Mouse (Mus musculus) lung, embryonic 16.5 days (tissue): ENCODE data around the gene Kptn. TPM values are rescaled to one million over a fixed set of nuclear protein-coding genes. Genes with fewer than 3 reads are reported as not detected.
A peak's percentile ranks its signal among the peaks of the same experiment; 100 is the strongest.

ENCODE experiments used
- ATAC-seq: fragments of 200-750 bp; cut with Nextera tagmentation; 2 replicates; pipeline ENCODE4 v1.8.0; 2017; ENCODE audit warnings: low read depth, mild to moderate bottlenecking, moderate library complexity
- H3K27ac ChIP-seq: fragments of 300-500 bp; sonication (generic); 2 replicates; pipeline ENCODE4 v1.5.1; 2014; ENCODE audit warnings: mild to moderate bottlenecking, control low read depth, low read length
- H3K27me3 ChIP-seq: fragments of 300-500 bp; sonication (generic); 2 replicates; pipeline ENCODE4 v1.6.1; 2014; ENCODE audit warnings: low read depth, low read length, mixed read lengths; ENCODE audit not compliant: control insufficient read depth, insufficient read depth
- H3K36me3 ChIP-seq: fragments of 300-500 bp; sonication (generic); 2 replicates; pipeline ENCODE4 v1.6.1; 2014; ENCODE audit warnings: low read length; ENCODE audit not compliant: control insufficient read depth, insufficient read depth
- H3K4me1 ChIP-seq: fragments of 300-500 bp; sonication (generic); replicated peaks from 2 replicates; pipeline ENCODE4 v1.6.1; 2014; ENCODE audit warnings: low read length, mixed read lengths; ENCODE audit not compliant: control insufficient read depth, insufficient read depth
- H3K4me2 ChIP-seq: fragments of 300-500 bp; sonication (generic); 2 replicates; pipeline ENCODE4 v1.6.1; 2014; ENCODE audit warnings: low read depth, low read length, control low read depth
- H3K4me3 ChIP-seq: fragments of 300-500 bp; sonication (generic); 2 replicates; pipeline ENCODE4 v1.5.1; 2014; ENCODE audit warnings: mild to moderate bottlenecking, low read length, control low read depth
- H3K9ac ChIP-seq: fragments of 300-500 bp; sonication (generic); 2 replicates; pipeline ENCODE4 v1.6.1; 2014; ENCODE audit warnings: low read length, control low read depth
- H3K9me3 ChIP-seq: fragments of 300-500 bp; sonication (generic); 2 replicates; pipeline ENCODE4 v1.6.1; 2016; ENCODE audit warnings: low read length; ENCODE audit not compliant: control insufficient read depth
- WGBS: fragments of 180-500 bp; shearing (Covaris S2); extraction: QIAGEN DNeasy Blood & Tissue Kit; methylation state at CpG from one replicate; pipeline ENCODE4 v1.1.7; 2014; 5-methylcytosine and 5-hydroxymethylcytosine counted together
- polyA plus RNA-seq: library from polyadenylated mRNA; unstranded; fragments of >200 nt; fragmentation: Nextera tagmentation; extraction: Ambion mirVana; gene quantifications from 2 replicates; pipeline ENCODE4 v1.2.1, GENCODE M21; 2015

Gene Kptn
- polyA plus RNA-seq, 1 experiment from 2014 or later: 28.3 TPM

DNA sequence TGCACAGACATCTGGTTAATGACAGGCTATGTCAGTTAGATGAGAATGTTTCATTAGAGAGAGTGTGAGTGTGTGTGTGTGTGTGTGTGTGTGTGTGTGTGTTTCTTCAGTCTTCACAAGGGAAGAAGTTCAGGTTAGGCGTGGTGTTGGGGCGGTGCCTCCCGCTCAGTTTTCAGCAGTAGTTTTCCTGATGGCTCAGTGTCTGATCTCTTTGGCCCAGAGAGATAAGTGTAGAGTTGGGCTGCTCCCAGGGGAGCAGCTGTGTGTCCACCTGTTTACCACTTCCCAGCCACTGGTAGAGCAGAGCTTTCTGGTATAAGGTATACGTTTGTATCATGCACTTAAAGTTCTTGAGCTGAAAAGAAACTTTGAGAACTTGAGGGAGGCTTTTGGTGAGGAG is 19.8 kb upstream of the Kptn start:
- peaks cover 11% of the 10 kb centered on the region for H3K4me1 ChIP-seq
- peak overlapping the region; percentile 84 for H3K4me3 ChIP-seq
- H3K9ac ChIP-seq: peak overlapping the region; percentile 89; the same call in 1 of the 2 replicates
- no peaks in the 10 kb centered on the region for H3K27me3 ChIP-seq
- H3K36me3 ChIP-seq: 0 out of 2 replicates have a peak, but pooled peaks cover 4% of the 10 kb centered on the region
- no peak overlapping the region for H3K27ac ChIP-seq
- H3K9me3 ChIP-seq: no peaks in the 10 kb centered on the region
- ATAC-seq: no peak
- H3K4me2 ChIP-seq: peak overlapping the region; percentile 82
- WGBS: 77% methylated on average over 4 of the region's 4 CpGs

DNA sequence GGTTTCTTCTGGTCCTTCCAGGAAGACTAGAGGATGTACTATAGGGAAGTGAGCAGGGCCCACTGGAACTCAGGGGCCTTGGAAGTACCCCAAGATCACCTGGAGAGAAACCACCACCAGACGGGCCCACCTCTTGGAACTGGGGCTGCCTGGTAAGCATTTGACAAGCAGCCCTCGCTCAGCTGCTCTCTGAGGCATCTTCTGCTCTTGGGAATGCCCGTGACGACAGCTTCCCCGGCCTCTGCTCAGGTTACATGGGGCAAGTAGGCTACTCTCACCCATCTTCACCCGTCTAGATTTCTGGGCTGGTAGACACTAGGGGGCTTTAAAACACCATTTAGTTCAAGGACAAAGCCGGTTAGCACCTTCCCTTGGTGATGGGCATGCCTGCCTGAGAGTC is 18.6 kb upstream of the Kptn start:
- Histone ChIP-seq H3K4me3 (no peak overlapping the region), H3K27me3 (no peaks in the 10 kb centered on the region), H3K9ac (no peak overlapping the region; the same call in 1 of the 2 replicates), H3K4me2 (no peak overlapping the region), H3K27ac (no peak overlapping the region), H3K4me1 (peaks cover 11% of the 10 kb centered on the region), H3K36me3 (peaks cover 6% of the 10 kb centered on the region; the same call in 1 of the 2 replicates), H3K9me3 (no peaks in the 10 kb centered on the region)
- no peak for ATAC-seq
- WGBS: 77% methylated on average over 7 of the region's 7 CpGs

DNA sequence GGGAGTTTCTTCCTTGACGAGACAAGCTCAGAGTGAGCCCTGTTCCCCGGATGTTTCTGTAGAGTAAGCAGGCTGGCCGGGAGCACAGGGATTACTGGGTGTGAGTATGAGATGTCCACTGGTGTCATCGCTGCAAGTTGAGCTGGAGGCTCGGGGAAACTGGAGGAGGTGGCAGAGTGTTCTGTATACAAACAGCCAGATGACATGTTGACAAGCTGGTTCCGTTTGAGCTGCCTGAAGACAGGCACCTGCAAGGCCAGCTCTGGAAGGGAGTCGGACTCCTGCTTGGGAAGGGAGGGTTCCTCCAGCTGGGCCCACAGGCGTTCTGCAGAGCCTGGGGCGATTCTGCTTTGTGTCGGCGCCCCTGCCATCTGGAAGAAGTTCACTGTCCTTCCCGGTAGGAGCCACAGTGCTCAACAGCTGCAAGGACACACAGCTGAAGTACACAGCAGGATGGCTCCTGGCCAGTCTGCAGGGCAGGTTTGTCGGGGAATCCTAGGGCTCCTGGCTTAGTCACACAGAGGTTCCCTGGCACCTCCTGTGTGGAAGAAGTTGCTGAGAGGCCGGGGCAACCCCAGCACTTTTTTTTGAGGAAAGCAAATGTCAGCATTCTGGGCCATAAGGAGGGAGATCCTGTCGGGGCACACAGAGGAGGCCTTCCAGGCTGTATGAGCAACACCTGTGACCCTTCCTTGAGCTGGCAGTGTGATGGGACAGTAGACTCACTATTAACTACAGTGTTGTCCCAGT is 17.8 kb upstream of the Kptn start:
- H3K4me1 ChIP-seq: peaks cover 11% of the 10 kb centered on the region
- H3K27me3 ChIP-seq: no peaks in the 10 kb centered on the region
- H3K9ac ChIP-seq: no peak overlapping the region
- H3K4me3 ChIP-seq: no peak overlapping the region
- peaks cover 6% of the 10 kb centered on the region; the same call in 1 of the 2 replicates for H3K36me3 ChIP-seq
- no peak overlapping the region for H3K27ac ChIP-seq
- no peak overlapping the region for H3K4me2 ChIP-seq
- no peaks in the 10 kb centered on the region for H3K9me3 ChIP-seq
- 61% methylated on average over 15 of the region's 15 CpGs for WGBS
- ATAC-seq: no peak

DNA sequence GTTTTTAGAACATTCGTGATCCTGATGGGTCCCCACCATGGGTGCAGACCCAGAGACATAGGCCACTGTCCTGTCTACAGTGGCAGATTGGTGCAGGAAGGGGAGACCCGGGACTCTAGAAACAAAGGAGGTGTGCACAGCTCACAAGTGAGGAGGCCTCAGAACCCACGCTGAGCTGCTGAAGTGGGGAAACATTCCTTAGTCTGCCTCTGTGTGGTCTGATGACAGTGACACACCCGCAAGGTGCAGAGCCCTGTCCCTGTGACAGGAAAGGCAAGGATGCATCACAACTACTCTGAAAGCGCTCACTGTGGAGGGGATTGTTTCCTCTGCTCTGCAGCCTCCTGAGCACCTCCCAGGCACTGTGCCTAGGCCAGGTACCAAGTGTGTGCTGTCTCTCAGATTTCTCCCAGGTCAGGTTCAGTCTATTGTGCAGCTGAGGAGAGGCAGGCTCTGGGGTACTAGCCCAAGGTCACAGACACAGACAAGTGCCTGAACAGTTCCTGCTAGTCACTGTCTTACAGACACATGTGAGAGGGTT is 16.9 kb upstream of the Kptn start:
- Histone ChIP-seq H3K4me2 (no peak overlapping the region), H3K9ac (no peak overlapping the region), H3K36me3 (peaks cover 13% of the 10 kb centered on the region), H3K27ac (no peak overlapping the region), H3K9me3 (no peaks in the 10 kb centered on the region), H3K4me1 (peaks cover 11% of the 10 kb centered on the region), H3K27me3 (no peaks in the 10 kb centered on the region), H3K4me3 (no peak overlapping the region)
- ATAC-seq: no peak
- 78% methylated on average over 5 of the region's 5 CpGs for WGBS

DNA sequence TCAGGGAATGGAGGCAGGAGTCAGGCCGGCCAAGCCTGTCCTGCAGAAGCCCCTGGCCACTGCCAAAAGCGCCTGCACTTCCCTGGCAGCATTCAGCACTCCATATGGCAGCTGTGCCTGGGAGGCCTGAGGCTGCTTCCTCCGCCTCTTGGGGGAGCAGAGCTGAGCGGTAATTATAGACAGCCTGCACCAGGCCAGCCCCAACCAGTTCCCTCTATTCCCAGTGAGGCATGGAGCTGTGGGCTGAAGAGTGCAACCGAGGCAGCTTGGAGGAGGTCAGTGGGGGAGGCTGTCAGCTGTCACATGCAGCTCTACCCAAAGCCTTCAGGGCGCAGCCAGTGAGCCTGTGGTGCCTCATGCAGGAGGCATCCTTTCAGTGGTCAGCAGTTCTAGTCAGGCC is 15.9 kb upstream of the Kptn start:
- Histone ChIP-seq H3K4me3 (no peak overlapping the region), H3K9ac (no peak overlapping the region), H3K4me2 (no peak overlapping the region), H3K27me3 (no peaks in the 10 kb centered on the region), H3K36me3 (peaks cover 21% of the 10 kb centered on the region), H3K27ac (no peak overlapping the region), H3K9me3 (no peaks in the 10 kb centered on the region), H3K4me1 (peaks cover 11% of the 10 kb centered on the region)
- ATAC-seq: 0 out of 2 replicates have a peak, but pooled peaks have one; percentile 4
- 66% methylated on average over 6 of the region's 6 CpGs for WGBS

DNA sequence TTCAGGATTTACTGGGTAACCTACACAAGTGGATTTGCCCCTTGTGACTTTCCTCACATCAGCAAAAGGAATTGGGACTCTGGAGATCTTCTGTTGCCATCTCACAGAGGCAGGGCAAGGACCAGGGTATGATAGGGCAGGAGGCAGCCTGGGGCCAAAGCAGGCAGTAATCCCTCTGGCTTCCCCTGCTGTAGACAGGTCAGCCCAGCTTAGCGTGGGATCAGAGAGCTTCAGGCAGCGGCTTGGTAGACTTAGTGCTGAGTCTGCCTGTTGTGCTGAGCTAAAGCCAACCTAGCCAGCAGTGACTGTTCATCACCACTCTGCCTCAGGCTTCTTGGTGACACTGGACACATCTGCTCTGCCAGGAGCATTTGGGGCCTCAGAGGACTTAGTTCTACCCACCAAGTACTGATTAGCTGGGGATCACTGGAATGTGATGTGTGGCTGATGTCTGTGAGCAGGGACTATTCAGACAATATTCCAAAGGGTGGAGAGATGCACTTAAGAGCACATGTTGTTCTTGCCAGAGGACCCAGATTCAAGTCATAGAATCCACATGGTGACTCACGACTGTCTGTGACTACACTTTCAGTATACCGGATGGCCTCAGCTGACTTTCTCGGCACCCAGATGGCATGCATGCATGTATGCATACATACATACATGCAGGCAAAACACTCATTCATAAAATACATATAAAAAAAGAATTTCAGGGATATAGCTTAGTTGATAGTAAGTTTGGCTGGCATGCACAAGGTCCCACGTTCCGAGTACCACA is 14.9 kb upstream of the Kptn start:
- H3K9ac ChIP-seq: no peak overlapping the region
- no peak for ATAC-seq
- H3K27me3 ChIP-seq: no peaks in the 10 kb centered on the region
- no peak overlapping the region for H3K27ac ChIP-seq
- peaks cover 27% of the 10 kb centered on the region for H3K36me3 ChIP-seq
- 92% methylated on average over 7 of the region's 7 CpGs for WGBS
- no peaks in the 10 kb centered on the region for H3K9me3 ChIP-seq
- H3K4me3 ChIP-seq: no peak overlapping the region
- peaks cover 4% of the 10 kb centered on the region; the same call in 1 of the 2 replicates for H3K4me1 ChIP-seq
- H3K4me2 ChIP-seq: no peak overlapping the region

DNA sequence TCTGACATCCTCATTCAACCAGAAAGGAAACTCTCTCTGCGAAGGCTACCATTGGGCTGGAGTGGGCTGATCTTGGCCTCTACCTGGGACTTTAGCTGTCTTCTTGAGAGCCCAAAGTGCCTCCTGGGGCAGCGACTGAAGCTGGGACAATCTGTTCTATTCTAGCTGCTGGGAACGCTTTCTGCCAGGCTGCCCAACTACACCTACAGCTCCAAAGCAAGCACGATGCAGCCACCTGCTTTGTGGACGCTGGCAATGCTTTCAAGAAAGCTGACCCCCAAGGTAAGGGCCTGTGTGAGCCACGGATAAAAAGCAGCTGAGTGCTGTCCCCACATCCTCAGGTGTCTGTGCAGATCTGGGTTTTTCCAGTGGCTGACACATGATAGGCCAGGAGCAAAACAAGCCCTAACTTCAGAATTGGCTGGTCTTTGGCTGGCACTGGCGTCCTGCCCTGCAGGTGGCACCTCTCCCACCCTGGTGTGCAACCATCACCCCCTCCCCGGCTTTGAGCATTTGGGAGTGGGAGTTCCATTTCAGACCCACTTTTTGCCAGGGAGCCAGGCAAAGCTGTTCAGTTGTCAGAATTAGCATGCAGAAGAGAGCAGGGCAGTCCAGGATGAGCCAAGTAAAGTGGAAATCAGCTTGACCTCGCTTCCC is 10.7 kb upstream of the Kptn start:
- Histone ChIP-seq H3K9ac (no peak overlapping the region), H3K4me2 (no peak overlapping the region), H3K27me3 (no peaks in the 10 kb centered on the region), H3K36me3 (peaks cover 57% of the 10 kb centered on the region), H3K4me1 (no peaks in the 10 kb centered on the region), H3K4me3 (no peak overlapping the region), H3K9me3 (no peaks in the 10 kb centered on the region), H3K27ac (no peak overlapping the region)
- no peak for ATAC-seq
- WGBS: 90% methylated on average over 9 of the region's 9 CpGs

DNA sequence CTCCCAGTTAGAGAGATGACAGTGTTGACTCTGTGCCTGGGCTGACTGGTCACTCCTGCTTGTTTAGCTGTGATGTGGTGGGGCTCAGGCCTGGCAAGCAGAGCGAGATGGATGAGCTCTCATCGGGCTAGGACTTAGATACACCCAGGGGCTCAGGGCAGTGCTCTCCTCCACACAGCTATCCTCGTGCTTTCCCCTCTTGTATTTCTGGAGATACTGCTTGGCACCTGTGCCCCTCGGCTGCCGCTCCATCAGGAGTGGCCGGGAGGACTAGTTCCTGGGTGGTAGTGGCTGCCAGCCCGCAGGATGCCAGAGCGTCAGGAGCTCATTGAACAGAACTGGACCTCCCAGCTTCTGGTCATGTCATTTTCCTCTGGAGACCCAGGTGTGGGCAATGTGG is 9.5 kb upstream of the Kptn start:
- H3K4me1 ChIP-seq: no peaks in the 10 kb centered on the region
- no peak for ATAC-seq
- H3K9me3 ChIP-seq: no peaks in the 10 kb centered on the region
- no peaks in the 10 kb centered on the region for H3K27me3 ChIP-seq
- no peak overlapping the region for H3K4me2 ChIP-seq
- no peak overlapping the region for H3K9ac ChIP-seq
- WGBS: 85% methylated on average over 8 of the region's 8 CpGs
- H3K27ac ChIP-seq: no peak overlapping the region
- H3K4me3 ChIP-seq: no peak overlapping the region
- H3K36me3 ChIP-seq: peaks cover 62% of the 10 kb centered on the region
